Mouse (Mus musculus): ENCODE measurements around the gene Impg2. TPM values are rescaled to one million over a fixed set of nuclear protein-coding genes. Genes with fewer than 3 reads are reported as not detected.

Impg2 gene
- polyA plus RNA-seq (2014; fragmentation: Nextera tagmentation; extraction: Ambion mirVana) = 0.11 TPM in 1 of 2 replicates, not detected in the other

DNA sequence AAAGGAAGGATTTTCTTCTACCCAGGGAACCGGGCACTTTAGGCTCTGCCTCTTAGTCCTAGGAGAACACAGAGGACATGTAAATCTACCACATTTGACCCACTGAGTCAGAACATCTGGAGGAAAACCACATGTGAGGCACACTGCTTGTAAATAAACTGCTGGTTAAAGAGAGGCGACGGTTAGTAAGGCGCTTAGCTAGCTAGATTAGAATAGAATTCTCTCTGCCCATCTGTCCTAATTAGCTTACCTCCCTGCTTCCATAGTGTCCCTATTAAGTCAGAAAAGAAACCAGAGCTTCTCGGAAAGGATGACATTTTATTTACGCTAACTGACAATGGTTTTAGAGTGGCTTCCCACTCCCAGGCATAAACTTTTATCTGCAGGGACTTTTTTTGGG is at the start of gene Impg2:
Gene Impg2 (plus strand): TSS at position 263 of the 400 bp plus-strand sequence.
- WGBS = 62% methylated on average over 6 of the region's 6 CpGs
- Histone ChIP-seq H3K27me3 (ENCODE audit: control insufficient read depth, insufficient read depth, low read length) (no peaks in the 10 kb centered on the region), H3K9me3 (replicated peaks; ENCODE audit: control insufficient read depth, low read length) (no peaks in the 10 kb centered on the region), H3K4me2 (ENCODE audit: low read depth, low read length) (no peak within 1 kb of the TSS), H3K4me1 (ENCODE audit: control insufficient read depth, insufficient read depth, low read length) (no peaks in the 10 kb centered on the region), H3K4me3 (ENCODE audit: low read depth, low read length) (no peak within 1 kb of the TSS), H3K9ac (replicated peaks; ENCODE audit: low read length) (no peak within 1 kb of the TSS), H3K27ac (replicated peaks; ENCODE audit: low read depth, low read length) (no peak within 1 kb of the TSS), H3K36me3 (replicated peaks; ENCODE audit: control insufficient read depth, insufficient read depth, low read depth, low read length) (no peaks in the 10 kb centered on the region)
- DNase-seq (ENCODE audit: low spot score) = no peak
- no peak for ATAC-seq (replicated peaks; ENCODE audit: insufficient number of reproducible peaks, low FRiP score, low TSS enrichment, low read depth)

DNA sequence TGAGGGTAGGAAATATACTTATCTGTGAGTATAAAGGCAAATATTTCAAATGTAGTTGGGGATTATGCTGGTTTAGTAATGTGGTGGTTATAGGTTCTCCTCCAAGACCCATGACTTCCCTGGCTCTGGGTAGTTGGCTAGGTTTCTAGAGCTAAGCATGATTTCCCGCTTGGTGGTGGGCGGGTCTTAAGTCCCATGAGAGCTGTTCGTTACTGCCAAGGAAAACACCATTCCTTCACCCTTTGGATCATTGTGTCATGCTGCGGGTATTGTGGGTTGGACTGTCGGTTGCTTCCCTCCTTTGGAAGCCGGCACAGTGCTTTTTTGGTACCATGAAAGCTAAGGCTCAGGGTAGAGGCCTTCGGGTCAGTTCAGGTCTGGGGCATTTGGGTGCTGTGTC is 40.6 kb upstream of the Impg2 start:
- H3K4me3 ChIP-seq (ENCODE audit: low read depth, low read length) = no peak overlapping the region
- WGBS = 90% methylated on average over 7 of the region's 7 CpGs
- H3K27ac ChIP-seq (replicated peaks; ENCODE audit: low read depth, low read length) = no peak overlapping the region
- no peaks in the 10 kb centered on the region for H3K36me3 ChIP-seq (replicated peaks; ENCODE audit: control insufficient read depth, insufficient read depth, low read depth, low read length)
- H3K9ac ChIP-seq (replicated peaks; ENCODE audit: low read length) = no peak overlapping the region
- DNase-seq (ENCODE audit: low spot score) (no peak), ATAC-seq (replicated peaks; ENCODE audit: insufficient number of reproducible peaks, low FRiP score, low TSS enrichment, low read depth) (no peak)
- H3K9me3 ChIP-seq (replicated peaks; ENCODE audit: control insufficient read depth, low read length) = no peaks in the 10 kb centered on the region
- no peak overlapping the region for H3K4me2 ChIP-seq (ENCODE audit: low read depth, low read length)
- no peaks in the 10 kb centered on the region for H3K27me3 ChIP-seq (ENCODE audit: control insufficient read depth, insufficient read depth, low read length)
- H3K4me1 ChIP-seq (ENCODE audit: control insufficient read depth, insufficient read depth, low read length) = no peaks in the 10 kb centered on the region

DNA sequence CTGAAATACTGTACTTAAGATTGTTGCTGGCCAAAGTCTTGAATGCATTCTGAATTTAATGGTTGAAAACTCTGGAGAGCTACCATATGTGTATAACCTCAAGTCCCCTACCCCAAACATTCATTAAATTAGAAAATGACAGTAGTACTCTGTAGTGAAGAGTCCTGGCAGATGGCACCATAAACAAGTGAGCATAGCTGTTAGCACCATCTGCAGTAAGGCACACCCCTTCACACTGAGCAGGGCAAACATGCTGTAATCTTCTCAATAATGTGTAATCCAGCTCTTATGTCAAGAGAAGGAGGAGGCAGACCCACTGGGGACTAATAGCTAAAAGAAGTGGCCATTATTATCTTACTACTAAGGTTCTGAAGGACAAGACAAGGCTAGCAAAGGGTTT is 33.9 kb upstream of the Impg2 start:
- H3K27me3 ChIP-seq (ENCODE audit: control insufficient read depth, insufficient read depth, low read length) = no peaks in the 10 kb centered on the region
- H3K4me2 ChIP-seq (ENCODE audit: low read depth, low read length) = no peak overlapping the region
- H3K36me3 ChIP-seq (replicated peaks; ENCODE audit: control insufficient read depth, insufficient read depth, low read depth, low read length) = peaks cover 6% of the 10 kb centered on the region
- no peaks in the 10 kb centered on the region for H3K9me3 ChIP-seq (replicated peaks; ENCODE audit: control insufficient read depth, low read length)
- H3K27ac ChIP-seq (replicated peaks; ENCODE audit: low read depth, low read length) = no peak overlapping the region
- DNase-seq (ENCODE audit: low spot score) (no peak), ATAC-seq (replicated peaks; ENCODE audit: insufficient number of reproducible peaks, low FRiP score, low TSS enrichment, low read depth) (no peak)
- no peaks in the 10 kb centered on the region for H3K4me1 ChIP-seq (ENCODE audit: control insufficient read depth, insufficient read depth, low read length)
- H3K9ac ChIP-seq (replicated peaks; ENCODE audit: low read length) = no peak overlapping the region
- H3K4me3 ChIP-seq (ENCODE audit: low read depth, low read length) = no peak overlapping the region

DNA sequence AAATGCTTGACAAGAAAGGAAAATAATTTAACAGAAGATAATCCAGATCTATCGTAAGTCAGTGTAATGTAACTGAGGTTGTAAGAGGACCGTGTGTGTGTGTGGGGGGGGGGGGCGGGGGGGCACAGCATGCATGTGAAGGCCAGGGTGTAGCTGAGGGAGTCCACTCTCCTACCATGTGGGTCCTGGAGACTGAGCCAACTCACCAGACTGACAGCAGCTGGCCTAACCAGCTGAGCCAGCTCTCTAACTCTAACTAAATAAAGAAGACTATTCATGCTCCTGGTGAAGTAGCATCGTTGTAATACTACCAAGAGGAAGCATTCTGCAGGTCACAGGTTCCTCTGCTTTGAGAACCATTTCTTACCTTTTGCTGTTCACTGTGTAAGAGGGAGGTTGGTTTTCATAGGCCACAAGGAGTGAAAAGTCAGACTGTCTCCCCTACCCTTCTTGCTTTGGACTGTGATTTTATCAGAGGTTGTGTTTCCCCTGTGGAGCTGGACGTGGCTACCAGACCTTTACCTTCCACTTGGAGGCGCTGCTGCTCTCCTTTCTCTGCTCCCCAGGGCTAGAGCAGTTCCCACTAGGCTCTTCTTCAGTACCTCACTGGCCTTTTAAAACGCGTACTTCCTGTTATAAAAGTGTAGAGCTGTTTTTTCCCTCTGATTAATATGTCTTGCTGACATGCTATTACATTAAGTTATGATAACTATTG is 28.1 kb upstream of the Impg2 start:
- H3K36me3 ChIP-seq (replicated peaks; ENCODE audit: control insufficient read depth, insufficient read depth, low read depth, low read length) = peaks cover 6% of the 10 kb centered on the region
- H3K9ac ChIP-seq (replicated peaks; ENCODE audit: low read length) = no peak overlapping the region
- H3K4me1 ChIP-seq (ENCODE audit: control insufficient read depth, insufficient read depth, low read length) = no peaks in the 10 kb centered on the region
- no peak for ATAC-seq (replicated peaks; ENCODE audit: insufficient number of reproducible peaks, low FRiP score, low TSS enrichment, low read depth)
- H3K4me2 ChIP-seq (ENCODE audit: low read depth, low read length) = no peak overlapping the region
- no peak overlapping the region for H3K4me3 ChIP-seq (ENCODE audit: low read depth, low read length)
- no peak overlapping the region for H3K27ac ChIP-seq (replicated peaks; ENCODE audit: low read depth, low read length)
- WGBS = 71% methylated on average over 8 of the region's 8 CpGs
- peak; percentile 10 for DNase-seq (ENCODE audit: low spot score)
- H3K9me3 ChIP-seq (replicated peaks; ENCODE audit: control insufficient read depth, low read length) = no peaks in the 10 kb centered on the region
- H3K27me3 ChIP-seq (ENCODE audit: control insufficient read depth, insufficient read depth, low read length) = no peaks in the 10 kb centered on the region

DNA sequence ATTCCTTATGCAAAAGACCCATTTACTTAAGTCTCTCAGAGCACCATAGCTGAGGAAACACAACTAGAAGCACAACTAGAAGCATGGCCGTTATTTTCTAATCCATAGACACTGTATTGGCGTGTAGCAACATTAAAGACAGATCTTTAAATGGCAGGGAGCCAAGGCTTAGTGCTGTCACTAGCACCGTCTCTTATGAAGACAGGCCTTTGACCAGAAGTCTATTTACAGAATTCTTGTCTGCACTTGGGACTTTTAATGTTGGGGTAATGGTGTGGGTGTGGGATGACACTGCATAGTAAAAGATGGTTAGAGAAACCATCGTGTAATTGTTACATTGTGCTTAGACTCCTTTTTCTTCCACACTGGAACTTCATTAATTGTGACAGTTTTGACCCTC is 17.2 kb upstream of the Impg2 start:
- no peak overlapping the region for H3K27ac ChIP-seq (replicated peaks; ENCODE audit: low read depth, low read length)
- peaks cover 4% of the 10 kb centered on the region; the same call in 1 of the 2 replicates for H3K36me3 ChIP-seq (replicated peaks; ENCODE audit: control insufficient read depth, insufficient read depth, low read depth, low read length)
- H3K4me2 ChIP-seq (ENCODE audit: low read depth, low read length) = no peak overlapping the region
- no peak for DNase-seq (ENCODE audit: low spot score)
- ATAC-seq (replicated peaks; ENCODE audit: insufficient number of reproducible peaks, low FRiP score, low TSS enrichment, low read depth) = no peak
- H3K4me1 ChIP-seq (ENCODE audit: control insufficient read depth, insufficient read depth, low read length) = no peaks in the 10 kb centered on the region
- 90% methylated on average over 4 of the region's 4 CpGs for WGBS
- H3K27me3 ChIP-seq (ENCODE audit: control insufficient read depth, insufficient read depth, low read length) = no peaks in the 10 kb centered on the region
- H3K9ac ChIP-seq (replicated peaks; ENCODE audit: low read length) = no peak overlapping the region
- H3K9me3 ChIP-seq (replicated peaks; ENCODE audit: control insufficient read depth, low read length) = no peaks in the 10 kb centered on the region
- no peak overlapping the region for H3K4me3 ChIP-seq (ENCODE audit: low read depth, low read length)

DNA sequence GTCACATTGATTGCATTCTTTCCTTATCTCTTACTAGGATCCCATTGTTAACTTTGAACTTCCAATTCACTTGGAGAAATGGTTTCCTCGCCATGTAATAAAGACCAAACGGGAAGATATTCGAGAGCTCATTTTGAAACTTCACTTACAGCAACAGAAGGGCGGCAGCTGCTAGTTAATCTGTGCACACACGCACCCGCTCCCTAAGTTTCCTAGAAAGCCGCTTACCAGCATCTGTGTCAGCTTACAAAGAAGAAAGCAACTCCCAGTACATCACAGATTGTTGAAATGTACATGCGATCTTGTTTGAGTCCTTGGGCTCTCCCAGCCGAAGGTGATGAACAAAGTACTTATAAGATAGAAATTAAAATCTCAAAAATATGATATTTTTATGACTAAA is 15.9 kb upstream of the Impg2 start:
- H3K4me1 ChIP-seq (ENCODE audit: control insufficient read depth, insufficient read depth, low read length) = no peaks in the 10 kb centered on the region
- WGBS = 88% methylated on average over 9 of the region's 9 CpGs
- no peak overlapping the region for H3K27ac ChIP-seq (replicated peaks; ENCODE audit: low read depth, low read length)
- ATAC-seq (replicated peaks; ENCODE audit: insufficient number of reproducible peaks, low FRiP score, low TSS enrichment, low read depth) = no peak
- H3K4me2 ChIP-seq (ENCODE audit: low read depth, low read length) = no peak overlapping the region
- H3K27me3 ChIP-seq (ENCODE audit: control insufficient read depth, insufficient read depth, low read length) = no peaks in the 10 kb centered on the region
- no peak overlapping the region for H3K9ac ChIP-seq (replicated peaks; ENCODE audit: low read length)
- peaks cover 4% of the 10 kb centered on the region; the same call in 1 of the 2 replicates for H3K36me3 ChIP-seq (replicated peaks; ENCODE audit: control insufficient read depth, insufficient read depth, low read depth, low read length)
- H3K4me3 ChIP-seq (ENCODE audit: low read depth, low read length) = no peak overlapping the region
- no peak for DNase-seq (ENCODE audit: low spot score)
- H3K9me3 ChIP-seq (replicated peaks; ENCODE audit: control insufficient read depth, low read length) = no peaks in the 10 kb centered on the region

DNA sequence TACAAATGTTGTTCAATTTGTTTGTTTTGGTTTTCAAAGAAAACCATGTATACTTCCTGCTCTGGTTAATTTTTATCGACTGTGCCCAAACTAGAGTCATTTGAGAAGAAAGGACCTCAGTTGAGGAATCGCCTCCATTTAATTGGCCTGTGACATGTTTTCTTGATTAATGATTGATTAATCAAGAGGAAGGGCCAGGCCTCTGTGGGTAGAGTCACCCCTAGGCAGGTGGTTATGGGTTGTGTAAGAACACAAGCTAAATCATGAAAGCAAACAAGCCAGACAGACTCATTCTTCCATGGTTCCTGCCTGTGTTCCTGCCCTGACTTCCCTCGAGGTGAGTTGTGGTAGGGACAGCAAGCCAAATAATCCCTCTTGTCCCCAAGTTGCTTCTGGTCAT is 8.6 kb downstream of the Impg2 start:
- no peaks in the 10 kb centered on the region for H3K9me3 ChIP-seq (replicated peaks; ENCODE audit: control insufficient read depth, low read length)
- no peak for DNase-seq (ENCODE audit: low spot score)
- no peaks in the 10 kb centered on the region for H3K4me1 ChIP-seq (ENCODE audit: control insufficient read depth, insufficient read depth, low read length)
- no peaks in the 10 kb centered on the region for H3K36me3 ChIP-seq (replicated peaks; ENCODE audit: control insufficient read depth, insufficient read depth, low read depth, low read length)
- WGBS = 71% methylated on average over 3 of the region's 3 CpGs
- H3K4me2 ChIP-seq (ENCODE audit: low read depth, low read length) = no peak overlapping the region
- no peak for ATAC-seq (replicated peaks; ENCODE audit: insufficient number of reproducible peaks, low FRiP score, low TSS enrichment, low read depth)
- H3K4me3 ChIP-seq (ENCODE audit: low read depth, low read length) = no peak overlapping the region
- H3K27me3 ChIP-seq (ENCODE audit: control insufficient read depth, insufficient read depth, low read length) = no peaks in the 10 kb centered on the region
- no peak overlapping the region for H3K27ac ChIP-seq (replicated peaks; ENCODE audit: low read depth, low read length)
- H3K9ac ChIP-seq (replicated peaks; ENCODE audit: low read length) = no peak overlapping the region

DNA sequence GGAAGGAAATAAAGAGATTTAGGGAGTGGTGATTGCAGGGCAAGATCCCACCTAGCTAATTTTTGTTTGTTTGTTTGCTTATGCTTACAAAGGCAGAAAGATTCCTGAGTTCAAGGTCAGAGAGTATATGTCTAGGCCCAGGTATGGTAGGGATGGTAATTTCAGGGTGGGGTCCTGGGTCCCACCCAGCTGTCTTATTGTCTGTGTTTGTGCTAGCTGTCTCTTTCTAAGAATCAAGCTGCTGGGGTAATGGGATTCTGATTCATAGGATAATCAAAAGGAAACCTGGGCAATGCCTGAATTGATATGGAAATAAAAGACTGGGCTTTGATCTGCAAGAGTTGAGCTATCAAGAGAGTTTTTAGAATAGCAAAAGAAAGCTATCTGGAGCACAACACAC is 23.6 kb downstream of the Impg2 start:
- H3K9ac ChIP-seq (replicated peaks; ENCODE audit: low read length) = no peak overlapping the region
- ATAC-seq (replicated peaks; ENCODE audit: insufficient number of reproducible peaks, low FRiP score, low TSS enrichment, low read depth) (no peak), DNase-seq (ENCODE audit: low spot score) (no peak)
- no peak overlapping the region for H3K27ac ChIP-seq (replicated peaks; ENCODE audit: low read depth, low read length)
- H3K36me3 ChIP-seq (replicated peaks; ENCODE audit: control insufficient read depth, insufficient read depth, low read depth, low read length) = no peaks in the 10 kb centered on the region
- H3K4me3 ChIP-seq (ENCODE audit: low read depth, low read length) = no peak overlapping the region
- H3K9me3 ChIP-seq (replicated peaks; ENCODE audit: control insufficient read depth, low read length) = no peaks in the 10 kb centered on the region
- no peak overlapping the region for H3K4me2 ChIP-seq (ENCODE audit: low read depth, low read length)
- H3K4me1 ChIP-seq (ENCODE audit: control insufficient read depth, insufficient read depth, low read length) = no peaks in the 10 kb centered on the region
- H3K27me3 ChIP-seq (ENCODE audit: control insufficient read depth, insufficient read depth, low read length) = no peaks in the 10 kb centered on the region

Data from embryonic facial prominence, embryonic 11.5 days (tissue).